Mouse (Mus musculus): ENCODE measurements around the gene Cpt1a.

- TF ChIP-seq POLR2A (IDR thresholded peaks at IDR 0.05; ENCODE audit: control insufficient read depth, extremely low read depth, insufficient read depth, low read length, poor library complexity) = no peak
- TF ChIP-seq CTCF (IDR thresholded peaks at IDR 0.05; ENCODE audit: borderline replicate concordance, control insufficient read depth, extremely low read depth, insufficient read depth, low read length, poor library complexity) = no peak
Observed at GRCm38 (mm10) chr19:3321617-3322016, 517 bp upstream of the Cpt1a start.
